Mouse (Mus musculus) myocyte (in vitro differentiated cells): ENCODE measurements at regions not wholly inside any gene's neighbourhood (a gene's known extent, or its start where the extent isn't known, plus 50 kb on each side); places are given as distances from the start of the nearest gene placed in this dataset.

ENCODE experiments used
- H3K27me3 ChIP-seq: one replicate; pipeline ENCODE4 v1.6.1; 2011; ENCODE audit not compliant: control insufficient read depth, insufficient read depth, insufficient read length
- H3K36me3 ChIP-seq: one replicate; pipeline ENCODE4 v1.6.1; 2011; ENCODE audit not compliant: control insufficient read depth, insufficient read depth
- H3K4me2 ChIP-seq: one replicate; pipeline ENCODE4 v1.6.1; 2011; ENCODE audit warnings: low read depth, control low read depth
- H3K4me3 ChIP-seq: one replicate; pipeline ENCODE4 v1.5.1; 2011; ENCODE audit warnings: mild to moderate bottlenecking, control low read depth, moderate library complexity
- H3K79me2 ChIP-seq: one replicate; pipeline ENCODE4 v1.6.1; 2011; ENCODE audit not compliant: control insufficient read depth, insufficient read depth
- H3ac ChIP-seq: one replicate; pipeline ENCODE4 v1.6.1; 2011; ENCODE audit not compliant: control insufficient read depth, insufficient read length
- CEBPB ChIP-seq: IDR thresholded peaks from 2 replicates; pipeline ENCODE4 v1.6.1; 2011; ENCODE audit warnings: mild to moderate bottlenecking, moderate library complexity; ENCODE audit not compliant: poor library complexity, insufficient read depth, severe bottlenecking
- E2F4 ChIP-seq: IDR thresholded peaks from one replicate; pipeline ENCODE4 v1.6.1; 2011; ENCODE audit warnings: mild to moderate bottlenecking, control low read depth, moderate library complexity; ENCODE audit not compliant: insufficient read depth
- MAX ChIP-seq: IDR thresholded peaks from one replicate; pipeline ENCODE4 v1.6.1; 2011; ENCODE audit warnings: low read depth, mild to moderate bottlenecking, control low read depth
- MYOD1 ChIP-seq, 3 experiments: IDR thresholded peaks; one replicate each; pipeline ENCODE4 v1.6.1; 2011; ENCODE audit warnings: control low read depth in 2 of 3, low read depth in 2 of 3, mild to moderate bottlenecking in 2 of 3, moderate library complexity in 1 of 3; ENCODE audit not compliant: insufficient read length in 2 of 3, control insufficient read depth in 1 of 3
- MYOG ChIP-seq, 3 experiments: IDR thresholded peaks; one replicate each; pipeline ENCODE4 v1.6.1; 2011; ENCODE audit warnings: control low read depth in 2 of 3, low read depth in 2 of 3, mild to moderate bottlenecking in 2 of 3; ENCODE audit not compliant: insufficient read length in 2 of 3, control insufficient read depth in 1 of 3, insufficient read depth in 1 of 3
- POLR2A ChIP-seq: IDR thresholded peaks from one replicate; pipeline ENCODE4 v1.6.1; 2011; ENCODE audit warnings: low read depth, mild to moderate bottlenecking, control low read depth, moderate library complexity; ENCODE audit not compliant: insufficient read length
- POLR2AphosphoS2 ChIP-seq: IDR thresholded peaks from one replicate; pipeline ENCODE4 v1.6.1; 2011; ENCODE audit warnings: low read depth, control low read depth; ENCODE audit not compliant: insufficient read length
- REST ChIP-seq: IDR thresholded peaks from one replicate; pipeline ENCODE4 v1.6.1; 2011; ENCODE audit warnings: mild to moderate bottlenecking, control low read depth, moderate library complexity; ENCODE audit not compliant: insufficient read depth, insufficient read length
- SRF ChIP-seq: IDR thresholded peaks from one replicate; pipeline ENCODE4 v1.6.1; 2011; ENCODE audit warnings: low read depth; ENCODE audit not compliant: control insufficient read depth, insufficient read length
- TCF12 ChIP-seq: IDR thresholded peaks from one replicate; pipeline ENCODE4 v1.6.1; 2011; ENCODE audit warnings: mild to moderate bottlenecking, control low read depth; ENCODE audit not compliant: poor library complexity, insufficient read depth, severe bottlenecking
- TCF3 ChIP-seq: IDR thresholded peaks from one replicate; pipeline ENCODE4 v1.6.1; 2011; ENCODE audit warnings: low read depth, control low read depth; ENCODE audit not compliant: insufficient read length
- USF1 ChIP-seq: IDR thresholded peaks from one replicate; pipeline ENCODE4 v1.6.1; 2011; ENCODE audit warnings: low read depth, mild to moderate bottlenecking, control low read depth, moderate library complexity

DNA sequence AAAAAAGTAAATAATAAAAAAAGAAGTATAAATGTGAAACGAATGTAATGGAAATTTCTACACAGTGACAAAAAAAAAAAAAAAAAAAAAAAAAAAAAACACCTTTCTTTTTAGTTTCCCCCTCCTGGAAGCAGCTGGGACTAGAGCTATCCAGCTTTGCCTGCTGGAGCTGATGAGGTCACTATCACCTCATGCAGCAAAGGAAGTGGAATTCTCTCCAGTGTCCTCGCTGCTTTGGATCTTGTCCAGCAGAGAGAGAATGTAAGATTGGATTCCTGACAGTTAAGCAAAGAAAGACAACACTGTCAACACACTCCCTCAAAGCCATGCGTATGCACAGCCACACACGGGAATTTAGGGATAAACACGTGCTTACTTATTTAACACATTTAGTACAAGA is 698.9 kb upstream of the 4930412O13Rik start:
- TF ChIP-seq TCF12 (no peak), POLR2A (no peak), TCF3 (no peak), POLR2AphosphoS2 (no peak), MYOD1 (IDR thresholded peaks at IDR 0.05; ENCODE audit: control insufficient read depth in 1 of 3, insufficient read length in 2 of 3, low read depth in 2 of 3) (no peak), MYOG (IDR thresholded peaks at IDR 0.05; ENCODE audit: control insufficient read depth in 1 of 3, insufficient read depth in 1 of 3, insufficient read length in 2 of 3, low read depth in 2 of 3) (no peak), REST (no peak), CEBPB (no peak), MAX (no peak), USF1 (no peak), E2F4 (no peak), SRF (no peak)
- H3K4me3 ChIP-seq = no peak overlapping the region
- no peaks in the 10 kb centered on the region for H3K27me3 ChIP-seq
- H3ac ChIP-seq = no peak overlapping the region
- no peak overlapping the region for H3K4me2 ChIP-seq
- H3K79me2 ChIP-seq = no peaks in the 10 kb centered on the region
- no peaks in the 10 kb centered on the region for H3K36me3 ChIP-seq

DNA sequence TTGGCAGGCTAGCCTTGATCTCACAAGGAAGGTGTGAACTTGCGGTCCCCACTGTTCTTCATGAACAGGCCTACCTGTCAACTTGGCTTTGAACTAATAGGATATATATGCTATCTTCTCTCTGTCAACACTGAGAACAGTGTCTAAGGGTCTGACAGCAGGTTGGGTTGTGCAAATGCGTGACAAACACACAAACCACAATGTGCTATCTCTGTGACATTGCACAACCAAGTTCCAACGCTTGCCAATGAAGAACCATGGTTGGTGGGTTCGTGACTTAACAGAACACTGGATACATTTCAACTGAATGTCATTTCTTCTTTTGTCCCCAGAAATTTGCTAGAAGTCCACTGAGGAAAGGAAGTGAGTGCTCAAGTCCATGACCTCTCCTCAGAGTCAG is 696.8 kb upstream of the 4930412O13Rik start:
- no peak for TF ChIP-seq CEBPB
- TF ChIP-seq E2F4 = no peak
- no peak for TF ChIP-seq TCF12
- TF ChIP-seq USF1 = no peak
- no peak for TF ChIP-seq REST
- TF ChIP-seq MYOD1 (IDR thresholded peaks at IDR 0.05; ENCODE audit: control insufficient read depth in 1 of 3, insufficient read length in 2 of 3, low read depth in 2 of 3) = no peak
- TF ChIP-seq SRF = no peak
- TF ChIP-seq MYOG (IDR thresholded peaks at IDR 0.05; ENCODE audit: control insufficient read depth in 1 of 3, insufficient read depth in 1 of 3, insufficient read length in 2 of 3, low read depth in 2 of 3) = no peak
- TF ChIP-seq MAX = no peak
- TF ChIP-seq POLR2A = no peak
- no peak for TF ChIP-seq POLR2AphosphoS2
- no peak for TF ChIP-seq TCF3
- Histone ChIP-seq H3K4me3 (no peak overlapping the region), H3K79me2 (no peaks in the 10 kb centered on the region), H3K4me2 (no peak overlapping the region), H3K36me3 (no peaks in the 10 kb centered on the region), H3K27me3 (no peaks in the 10 kb centered on the region), H3ac (no peak overlapping the region)

DNA sequence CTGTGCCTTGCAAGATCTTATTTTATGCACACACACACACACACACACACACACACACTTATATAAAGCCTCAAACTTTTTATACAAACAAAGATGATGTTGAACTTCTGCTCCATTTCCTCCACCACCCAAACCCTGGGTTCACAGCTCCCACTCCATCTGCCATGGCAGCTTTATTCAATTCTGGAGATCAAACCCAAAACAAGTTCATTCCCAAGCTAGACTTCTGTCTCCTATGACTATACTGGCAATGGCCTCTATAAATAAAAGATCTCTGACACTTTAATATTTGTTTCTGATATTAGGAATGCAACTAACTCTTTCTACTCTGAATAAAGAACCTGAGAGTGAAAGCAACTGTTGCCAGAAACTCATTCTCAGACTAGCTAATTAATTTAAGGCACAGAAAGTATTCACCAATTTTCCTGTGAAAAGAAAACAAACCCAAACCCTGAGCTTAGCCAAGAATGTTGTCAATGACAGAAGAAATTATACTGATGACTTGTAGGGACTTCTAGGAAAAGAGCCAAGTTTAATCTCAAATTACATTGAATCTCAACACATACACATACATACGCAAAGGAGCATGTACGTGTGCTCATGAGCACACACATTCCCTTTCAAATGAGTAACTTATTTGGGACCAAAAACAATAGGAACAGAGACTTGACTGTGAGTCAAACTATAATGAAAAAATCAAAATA is 695.1 kb upstream of the 4930412O13Rik start:
- Histone ChIP-seq H3K79me2 (no peaks in the 10 kb centered on the region), H3ac (no peak overlapping the region), H3K27me3 (no peaks in the 10 kb centered on the region), H3K36me3 (no peaks in the 10 kb centered on the region), H3K4me3 (no peak overlapping the region), H3K4me2 (no peak overlapping the region)
- TF ChIP-seq MYOG (IDR thresholded peaks at IDR 0.05; ENCODE audit: control insufficient read depth in 1 of 3, insufficient read depth in 1 of 3, insufficient read length in 2 of 3, low read depth in 2 of 3) (no peak), CEBPB (no peak), TCF3 (no peak), TCF12 (no peak), SRF (no peak), MYOD1 (IDR thresholded peaks at IDR 0.05; ENCODE audit: control insufficient read depth in 1 of 3, insufficient read length in 2 of 3, low read depth in 2 of 3) (no peak), POLR2A (no peak), REST (no peak), POLR2AphosphoS2 (no peak), MAX (no peak), E2F4 (no peak), USF1 (no peak)

DNA sequence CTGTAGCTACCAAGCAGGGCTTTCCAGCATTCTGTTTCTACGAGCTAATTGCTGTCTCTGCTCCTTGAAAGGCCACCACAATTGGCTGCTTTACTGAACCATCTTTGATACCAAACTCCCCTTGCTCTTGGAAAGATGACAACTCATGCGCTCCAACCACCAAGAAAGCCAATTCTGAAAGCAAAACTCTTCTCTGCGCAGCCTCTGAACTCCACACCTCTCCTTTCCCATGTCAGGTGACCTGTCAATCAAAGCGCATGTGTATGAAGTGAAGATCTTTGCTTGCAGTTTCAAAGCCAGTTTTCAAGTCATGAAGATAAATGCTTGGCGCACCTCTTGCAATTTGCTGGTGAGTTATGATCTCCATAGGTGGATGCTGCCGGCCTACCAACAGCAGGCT is 687.9 kb upstream of the 4930412O13Rik start:
- Histone ChIP-seq H3ac (no peak overlapping the region), H3K79me2 (no peaks in the 10 kb centered on the region), H3K36me3 (no peaks in the 10 kb centered on the region), H3K4me2 (no peak overlapping the region), H3K4me3 (no peak overlapping the region), H3K27me3 (no peaks in the 10 kb centered on the region)
- TF ChIP-seq MYOD1 (IDR thresholded peaks at IDR 0.05; ENCODE audit: control insufficient read depth in 1 of 3, insufficient read length in 2 of 3, low read depth in 2 of 3) (no peak), REST (no peak), CEBPB (no peak), MYOG (IDR thresholded peaks at IDR 0.05; ENCODE audit: control insufficient read depth in 1 of 3, insufficient read depth in 1 of 3, insufficient read length in 2 of 3, low read depth in 2 of 3) (no peak), MAX (no peak), USF1 (no peak), E2F4 (no peak), SRF (no peak), TCF3 (no peak), TCF12 (no peak), POLR2A (no peak)

DNA sequence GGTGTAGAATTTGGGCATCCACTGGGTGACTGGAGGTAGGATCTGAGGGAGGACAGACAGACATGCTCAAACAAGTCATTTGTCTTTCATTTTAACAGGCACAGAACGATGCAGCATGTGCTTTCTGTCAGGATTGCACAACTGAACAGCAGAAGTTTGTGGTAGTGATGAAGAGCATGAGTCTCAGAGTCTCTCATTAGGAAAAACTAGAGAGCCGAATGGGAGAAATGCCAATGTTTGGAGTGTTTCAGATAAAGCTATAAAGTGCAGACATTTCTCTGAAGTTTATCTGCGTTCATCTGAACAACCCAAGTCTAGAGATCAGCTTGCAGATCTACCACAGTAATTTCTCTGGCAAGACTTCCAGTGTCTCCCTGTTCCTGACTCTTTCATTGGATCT is 684.0 kb upstream of the 4930412O13Rik start:
- TF ChIP-seq TCF3 (no peak), POLR2A (no peak)
- no peak overlapping the region for H3K4me2 ChIP-seq
- no peak overlapping the region for H3ac ChIP-seq
- H3K4me3 ChIP-seq = no peak overlapping the region
- H3K27me3 ChIP-seq = no peaks in the 10 kb centered on the region
- H3K36me3 ChIP-seq = no peaks in the 10 kb centered on the region
- H3K79me2 ChIP-seq = no peaks in the 10 kb centered on the region
